Mouse (Mus musculus) stomach, embryonic 15.5 days (tissue): ENCODE data around the gene Polr2m. TPM values are rescaled to one million over a fixed set of nuclear protein-coding genes. Genes with fewer than 3 reads are reported as not detected.

ENCODE experiments used
- ATAC-seq: fragments of 200-750 bp; cut with Nextera tagmentation; 2 replicates; pipeline ENCODE4 v1.8.0; 2017; ENCODE audit warnings: low read depth, moderate number of reproducible peaks, moderate TSS enrichment; ENCODE audit not compliant: insufficient read depth, low FRiP score
- H3K27ac ChIP-seq: fragments of 300-500 bp; sonication (generic); 2 replicates; pipeline ENCODE4 v1.5.1; 2015; ENCODE audit warnings: mild to moderate bottlenecking, inconsistent platforms
- H3K27me3 ChIP-seq: fragments of 300-500 bp; sonication (generic); replicated peaks from 2 replicates; pipeline ENCODE4 v1.6.1; 2015; ENCODE audit warnings: inconsistent platforms
- H3K36me3 ChIP-seq: fragments of 300-500 bp; sonication (generic); 2 replicates; pipeline ENCODE4 v1.6.1; 2015; ENCODE audit warnings: inconsistent platforms
- H3K4me1 ChIP-seq: fragments of 300-500 bp; sonication (generic); 2 replicates; pipeline ENCODE4 v1.6.1; 2015; ENCODE audit warnings: inconsistent platforms
- H3K4me2 ChIP-seq: fragments of 300-500 bp; sonication (generic); 2 replicates; pipeline ENCODE4 v1.6.1; 2015; ENCODE audit warnings: mild to moderate bottlenecking, inconsistent platforms
- H3K4me3 ChIP-seq: fragments of 300-500 bp; sonication (generic); replicated peaks from 2 replicates; pipeline ENCODE4 v1.5.1; 2015; ENCODE audit warnings: inconsistent platforms
- H3K9ac ChIP-seq: fragments of 300-500 bp; sonication (generic); 2 replicates; pipeline ENCODE4 v1.6.1; 2015; ENCODE audit warnings: inconsistent platforms
- H3K9me3 ChIP-seq: fragments of 300-500 bp; sonication (generic); 2 replicates; pipeline ENCODE4 v1.6.1; 2016; ENCODE audit warnings: inconsistent platforms
- WGBS: fragments of 180-500 bp; shearing (Covaris S2); methylation state at CpG from one replicate; pipeline ENCODE4 v1.1.7; 2015; 5-methylcytosine and 5-hydroxymethylcytosine counted together
- polyA plus RNA-seq: library from polyadenylated mRNA; unstranded; fragments of >200 nt; fragmentation: Nextera tagmentation; extraction: Ambion mirVana; gene quantifications from 2 replicates; pipeline ENCODE4 v1.2.1, GENCODE M21; 2015

Polr2m gene
- polyA plus RNA-seq: 337 and 342 TPM in 2 replicates

DNA sequence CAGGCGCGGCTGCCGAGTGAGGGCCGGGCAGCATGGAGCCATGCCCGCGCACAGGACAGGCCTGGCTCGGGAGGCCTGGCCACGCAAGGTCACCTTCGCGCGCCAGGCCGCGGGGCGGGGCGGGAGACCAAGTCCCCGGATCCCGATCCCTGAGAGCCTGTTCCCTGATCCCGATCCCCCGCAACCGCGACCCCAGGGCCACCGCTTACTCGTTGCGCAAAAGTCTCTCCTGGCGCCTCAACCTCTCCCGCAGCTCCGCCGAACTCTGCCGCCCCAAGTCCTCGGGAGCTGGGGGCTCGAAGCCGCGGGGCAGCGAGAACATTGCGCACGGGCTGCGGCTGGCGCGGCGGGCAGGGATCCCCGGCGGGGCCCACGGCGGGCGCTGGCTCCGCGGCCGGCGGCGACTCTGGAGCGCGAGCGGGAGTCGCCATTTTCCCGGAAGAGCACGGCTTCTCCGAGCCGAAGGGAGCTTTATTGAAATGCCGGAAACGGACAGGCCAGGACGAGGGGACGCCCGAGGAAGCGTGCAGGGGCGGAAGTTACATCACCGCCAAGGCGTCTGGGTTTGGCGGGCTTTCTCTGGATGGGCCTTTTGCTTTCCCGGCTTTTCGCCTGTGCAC lies at the start of gene Polr2m:
Polr2m (minus strand) TSS at position 461 of the 620 bp plus-strand sequence.
- ATAC-seq: peak; percentile 95
- WGBS: under 1% methylated on average over 69 of the region's 70 CpGs
- Histone ChIP-seq H3K9me3 (no peaks in the 10 kb centered on the region), H3K4me3 (peak within 1 kb of the TSS; percentile 97), H3K27ac (peak within 1 kb of the TSS; percentile 93), H3K4me2 (peak within 1 kb of the TSS; percentile 58), H3K36me3 (peaks cover 25% of the 10 kb centered on the region), H3K9ac (peak within 1 kb of the TSS; percentile 100), H3K27me3 (no peaks in the 10 kb centered on the region), H3K4me1 (peaks cover 8% of the 10 kb centered on the region; the same call in 1 of the 2 replicates)

DNA sequence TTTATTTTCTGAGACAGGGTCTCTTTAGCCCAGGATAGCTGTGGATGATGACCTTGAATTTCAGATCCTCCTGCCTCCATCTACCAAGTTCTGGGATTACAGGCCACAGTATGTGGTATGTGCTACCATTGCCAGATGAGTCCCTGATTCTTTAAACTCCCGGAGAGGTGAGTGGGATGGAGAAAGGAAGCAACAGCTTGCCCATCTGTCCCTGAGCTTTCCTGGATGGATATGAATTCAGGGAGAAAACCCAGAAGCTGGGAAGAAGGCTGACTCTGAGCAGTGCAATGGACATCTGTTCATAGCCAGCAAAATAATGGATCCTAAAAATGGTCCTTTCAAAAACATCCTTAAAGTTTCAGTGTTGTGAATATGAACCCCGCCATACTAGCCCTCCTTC lies 49.3 kb upstream of the Polr2m start:
- H3K4me1 ChIP-seq: no peaks in the 10 kb centered on the region
- H3K9ac ChIP-seq: no peak overlapping the region
- H3K27me3 ChIP-seq: no peaks in the 10 kb centered on the region
- no peak overlapping the region for H3K4me3 ChIP-seq
- no peak overlapping the region for H3K27ac ChIP-seq
- no peaks in the 10 kb centered on the region for H3K9me3 ChIP-seq
- ATAC-seq: no peak
- 94% methylated on average over 2 of the region's 2 CpGs for WGBS
- H3K4me2 ChIP-seq: no peak overlapping the region
- no peaks in the 10 kb centered on the region for H3K36me3 ChIP-seq

DNA sequence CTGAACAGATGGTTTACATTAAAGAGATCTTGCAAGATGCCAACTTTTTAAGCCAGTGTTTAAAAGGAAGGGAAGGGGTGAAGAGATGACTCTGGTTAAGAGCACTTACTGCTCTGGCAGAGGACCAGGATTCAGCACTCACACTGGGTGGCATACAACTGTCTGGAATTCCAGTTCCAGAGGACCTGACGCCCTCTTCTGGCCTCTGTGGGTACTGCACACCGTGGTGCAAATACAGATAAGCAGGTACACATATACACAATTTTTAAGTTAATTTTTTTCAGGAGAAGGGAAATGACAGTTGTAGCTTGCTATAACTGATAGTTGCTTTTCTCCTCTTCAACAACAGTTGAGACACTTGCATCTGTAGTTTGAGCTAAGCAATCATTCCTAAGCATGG lies 44.2 kb upstream of the Polr2m start:
- H3K36me3 ChIP-seq: no peaks in the 10 kb centered on the region
- H3K4me3 ChIP-seq: no peak overlapping the region
- WGBS: 75% methylated on average over 2 of the region's 2 CpGs
- H3K4me1 ChIP-seq: no peaks in the 10 kb centered on the region
- no peak overlapping the region for H3K9ac ChIP-seq
- H3K9me3 ChIP-seq: no peaks in the 10 kb centered on the region
- no peak for ATAC-seq
- no peak overlapping the region for H3K27ac ChIP-seq
- H3K4me2 ChIP-seq: no peak overlapping the region
- H3K27me3 ChIP-seq: no peaks in the 10 kb centered on the region

DNA sequence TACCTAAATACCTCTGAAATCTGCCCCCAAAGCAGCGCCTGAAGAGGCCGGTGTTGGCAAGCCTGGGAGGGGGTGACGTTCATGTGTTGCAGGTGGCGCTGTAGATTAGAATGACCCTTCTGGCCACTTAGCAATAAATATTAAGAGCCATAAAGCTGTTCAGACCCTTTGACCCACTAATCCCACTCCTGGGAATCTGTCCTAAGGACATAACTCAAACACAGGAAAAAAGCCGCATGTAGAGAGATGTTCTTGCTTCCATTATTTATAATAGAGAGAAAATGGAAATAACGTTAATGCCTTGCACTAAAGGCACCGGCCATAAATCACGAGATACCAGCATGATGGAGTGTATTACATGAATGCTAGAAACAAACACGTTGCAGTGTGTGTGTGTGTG lies 41.7 kb upstream of the Polr2m start:
- 32% methylated on average over 9 of the region's 9 CpGs for WGBS
- no peaks in the 10 kb centered on the region for H3K36me3 ChIP-seq
- no peak overlapping the region for H3K9ac ChIP-seq
- no peak for ATAC-seq
- H3K9me3 ChIP-seq: no peaks in the 10 kb centered on the region
- no peak overlapping the region for H3K4me2 ChIP-seq
- no peaks in the 10 kb centered on the region for H3K27me3 ChIP-seq
- H3K27ac ChIP-seq: no peak overlapping the region
- H3K4me1 ChIP-seq: no peaks in the 10 kb centered on the region
- H3K4me3 ChIP-seq: no peak overlapping the region

DNA sequence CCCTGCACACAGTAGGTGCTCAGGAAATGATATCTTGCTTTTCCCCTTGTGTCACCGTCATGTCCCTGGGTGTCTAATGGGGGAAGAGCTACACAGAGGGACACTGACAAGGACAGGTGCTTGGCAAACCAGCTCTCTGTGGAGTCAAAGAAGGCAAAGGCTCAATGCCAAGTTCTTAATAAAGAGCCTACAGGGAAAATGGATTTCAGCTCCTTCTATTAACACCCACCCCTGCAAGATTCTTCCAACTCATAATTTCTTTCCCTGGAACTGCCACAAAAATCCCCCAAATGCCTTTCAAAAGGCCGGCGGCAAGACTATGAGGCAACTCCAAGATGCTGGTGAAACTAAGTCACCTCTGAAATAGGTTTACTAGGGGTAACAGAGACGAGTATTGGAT lies 38.2 kb upstream of the Polr2m start:
- Histone ChIP-seq H3K4me1 (no peaks in the 10 kb centered on the region), H3K27ac (no peak overlapping the region), H3K9me3 (no peaks in the 10 kb centered on the region), H3K9ac (no peak overlapping the region), H3K4me2 (no peak overlapping the region), H3K27me3 (no peaks in the 10 kb centered on the region), H3K4me3 (no peak overlapping the region), H3K36me3 (no peaks in the 10 kb centered on the region)
- no peak for ATAC-seq
- WGBS: 77% methylated on average over 4 of the region's 4 CpGs

DNA sequence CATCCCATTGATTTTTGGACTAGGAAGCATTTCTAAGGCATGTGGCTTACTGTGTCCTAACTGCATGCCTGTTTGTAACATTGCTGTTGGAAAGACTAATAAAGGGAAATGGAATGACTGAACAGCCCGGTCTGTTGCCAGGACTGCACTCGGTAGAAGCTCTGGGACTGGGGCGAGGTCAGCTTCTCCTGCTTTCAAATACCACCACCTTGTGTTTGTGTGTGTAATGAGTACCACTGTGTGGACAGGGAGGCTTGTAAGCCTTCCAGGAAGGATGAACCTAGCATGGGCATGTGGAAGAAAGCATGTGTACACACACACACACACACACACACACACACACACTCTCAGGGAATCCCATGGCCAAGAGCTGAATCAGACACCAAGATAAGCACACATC lies 34.1 kb upstream of the Polr2m start:
- Histone ChIP-seq H3K27me3 (no peaks in the 10 kb centered on the region), H3K36me3 (no peaks in the 10 kb centered on the region), H3K9me3 (no peaks in the 10 kb centered on the region), H3K4me3 (no peak overlapping the region), H3K4me1 (no peaks in the 10 kb centered on the region), H3K4me2 (no peak overlapping the region), H3K9ac (no peak overlapping the region), H3K27ac (no peak overlapping the region)
- no peak for ATAC-seq
- WGBS: 59% methylated on average over 3 of the region's 3 CpGs

DNA sequence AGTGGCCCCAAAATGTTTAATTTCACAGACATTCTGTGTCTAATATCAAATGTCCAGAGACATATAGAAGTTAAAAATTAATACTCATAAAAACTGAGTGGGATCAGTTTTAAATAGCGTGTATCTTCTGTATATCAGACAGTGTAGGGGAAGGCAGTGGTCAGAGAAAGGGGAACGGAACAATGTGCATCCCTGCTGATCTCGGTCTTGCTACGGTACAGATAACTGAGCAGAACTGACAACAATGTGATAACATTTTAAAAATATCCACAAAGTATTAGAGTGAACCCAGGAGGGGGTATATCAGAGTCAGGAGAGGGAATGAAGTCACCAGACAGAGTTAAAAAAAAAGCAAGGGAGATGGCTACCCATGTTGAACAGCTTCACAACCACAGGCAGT lies 31.8 kb upstream of the Polr2m start:
- no peak overlapping the region for H3K27ac ChIP-seq
- no peaks in the 10 kb centered on the region for H3K27me3 ChIP-seq
- H3K4me3 ChIP-seq: no peak overlapping the region
- H3K9ac ChIP-seq: no peak overlapping the region
- no peak for ATAC-seq
- WGBS: 90% methylated on average over 4 of the region's 4 CpGs
- H3K36me3 ChIP-seq: no peaks in the 10 kb centered on the region
- no peaks in the 10 kb centered on the region for H3K4me1 ChIP-seq
- H3K4me2 ChIP-seq: no peak overlapping the region
- no peaks in the 10 kb centered on the region for H3K9me3 ChIP-seq

DNA sequence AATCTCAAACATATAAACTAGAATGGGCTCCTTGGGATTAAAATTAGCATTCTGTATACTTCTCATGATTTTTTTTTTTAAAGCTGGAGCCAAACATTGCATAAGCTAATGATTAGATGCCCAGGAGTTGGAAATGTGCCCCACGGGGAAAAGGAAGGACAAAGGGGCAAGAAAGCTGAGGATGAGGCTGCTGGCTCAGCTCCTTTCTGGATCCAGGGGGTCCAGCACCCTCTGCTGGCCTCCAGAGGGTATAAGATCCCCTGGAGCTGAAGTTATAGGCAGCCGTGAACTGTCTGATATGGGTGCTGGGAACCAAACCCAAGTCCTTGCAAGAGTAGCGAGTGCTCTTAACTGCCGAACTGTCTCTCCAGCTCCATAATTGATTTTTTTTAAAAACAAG lies 30.1 kb upstream of the Polr2m start:
- Histone ChIP-seq H3K4me2 (no peak overlapping the region), H3K4me1 (no peaks in the 10 kb centered on the region), H3K27ac (no peak overlapping the region), H3K9ac (no peak overlapping the region), H3K27me3 (no peaks in the 10 kb centered on the region), H3K4me3 (no peak overlapping the region), H3K9me3 (no peaks in the 10 kb centered on the region), H3K36me3 (no peaks in the 10 kb centered on the region)
- no peak for ATAC-seq
- 89% methylated on average over 4 of the region's 4 CpGs for WGBS

DNA sequence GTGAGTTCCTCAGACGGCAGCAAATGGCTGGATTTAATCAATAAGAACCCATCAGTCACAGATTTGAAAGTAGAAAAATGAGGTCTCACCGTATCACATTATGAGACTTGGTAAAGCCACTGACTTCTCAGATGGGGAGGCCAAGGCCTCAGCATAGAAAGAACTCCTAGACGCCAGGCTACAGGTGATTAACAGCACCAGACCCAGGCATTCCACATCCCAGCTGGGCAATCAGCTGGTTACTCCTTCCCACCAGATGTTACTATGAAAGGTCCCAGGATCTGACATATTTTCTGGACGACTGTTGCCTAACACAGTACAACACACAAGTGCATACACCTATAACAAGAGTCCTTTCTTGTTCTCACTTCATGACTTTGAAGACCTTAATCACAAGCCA lies 27.8 kb upstream of the Polr2m start:
- Histone ChIP-seq H3K4me1 (no peaks in the 10 kb centered on the region), H3K4me2 (no peak overlapping the region), H3K36me3 (no peaks in the 10 kb centered on the region), H3K27ac (no peak overlapping the region), H3K9ac (no peak overlapping the region), H3K9me3 (no peaks in the 10 kb centered on the region), H3K4me3 (no peak overlapping the region), H3K27me3 (no peaks in the 10 kb centered on the region)
- 50% methylated on average over 4 of the region's 4 CpGs for WGBS
- no peak for ATAC-seq

DNA sequence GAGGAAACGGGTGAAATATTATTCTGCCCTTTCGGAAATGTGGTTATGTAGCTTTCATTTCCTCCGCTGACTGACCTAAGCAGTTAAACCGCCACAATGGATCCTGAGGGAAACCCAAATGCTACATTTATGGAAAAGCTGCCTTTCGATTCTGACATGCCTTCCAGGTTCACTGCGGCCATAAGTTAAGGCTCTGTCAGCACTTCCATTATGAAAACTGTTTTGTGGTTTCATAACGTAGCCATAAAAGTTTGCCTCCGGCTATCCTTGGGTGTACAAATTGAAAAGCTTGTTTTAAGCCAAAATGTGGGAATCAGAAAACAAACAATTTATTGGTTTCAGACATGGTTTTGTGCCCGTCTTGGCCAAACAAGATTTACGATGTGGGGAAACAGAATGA lies 27.2 kb upstream of the Polr2m start:
- Histone ChIP-seq H3K27me3 (no peaks in the 10 kb centered on the region), H3K9me3 (no peaks in the 10 kb centered on the region), H3K4me3 (no peak overlapping the region), H3K27ac (no peak overlapping the region), H3K4me2 (no peak overlapping the region), H3K36me3 (no peaks in the 10 kb centered on the region), H3K9ac (no peak overlapping the region), H3K4me1 (no peaks in the 10 kb centered on the region)
- 71% methylated on average over 10 of the region's 10 CpGs for WGBS
- no peak for ATAC-seq

DNA sequence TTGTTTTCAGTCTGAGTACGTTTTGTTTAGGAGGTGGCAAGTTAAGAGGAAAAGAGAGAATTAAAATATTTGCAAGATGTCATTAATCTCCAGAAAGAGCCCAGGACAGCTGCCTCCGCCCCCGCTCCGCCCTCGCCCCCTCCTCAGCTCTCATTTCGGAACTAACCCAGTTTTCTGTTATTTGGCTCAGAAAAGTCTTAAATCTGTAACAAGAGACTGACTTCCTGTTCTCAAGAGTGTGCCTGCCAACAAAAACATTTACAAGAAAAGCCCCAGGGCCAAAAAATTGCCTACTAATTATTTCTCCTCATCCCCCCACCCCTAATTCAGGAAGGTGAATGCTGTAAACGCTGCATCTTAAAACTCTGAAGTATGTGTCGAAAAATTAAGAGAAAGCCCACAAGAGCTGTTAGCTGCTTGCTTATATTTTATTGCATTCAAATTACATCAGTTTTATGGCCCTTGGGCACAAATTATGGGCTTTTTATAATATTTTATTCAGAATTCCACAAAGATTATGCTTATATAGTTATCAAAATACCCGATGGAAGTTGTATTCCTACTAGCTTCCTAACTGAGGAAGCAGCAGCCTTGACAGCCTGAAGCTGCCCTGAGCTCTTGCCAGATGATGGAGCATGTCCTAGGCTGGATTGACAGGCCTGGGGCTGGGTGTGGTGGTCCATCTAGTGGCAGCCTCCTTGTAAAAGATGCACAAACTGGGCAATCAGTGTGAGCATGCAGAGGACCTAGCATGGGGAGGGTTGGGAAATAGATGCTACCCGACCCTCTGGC lies 12.9 kb upstream of the Polr2m start:
- no peak overlapping the region for H3K4me3 ChIP-seq
- no peaks in the 10 kb centered on the region for H3K4me1 ChIP-seq
- no peak overlapping the region for H3K4me2 ChIP-seq
- H3K9me3 ChIP-seq: no peaks in the 10 kb centered on the region
- no peak for ATAC-seq
- no peak overlapping the region for H3K9ac ChIP-seq
- H3K27me3 ChIP-seq: no peaks in the 10 kb centered on the region
- H3K27ac ChIP-seq: peak overlapping the region; percentile 40; the same call in 1 of the 2 replicates
- 39% methylated on average over 10 of the region's 10 CpGs for WGBS
- no peaks in the 10 kb centered on the region for H3K36me3 ChIP-seq

DNA sequence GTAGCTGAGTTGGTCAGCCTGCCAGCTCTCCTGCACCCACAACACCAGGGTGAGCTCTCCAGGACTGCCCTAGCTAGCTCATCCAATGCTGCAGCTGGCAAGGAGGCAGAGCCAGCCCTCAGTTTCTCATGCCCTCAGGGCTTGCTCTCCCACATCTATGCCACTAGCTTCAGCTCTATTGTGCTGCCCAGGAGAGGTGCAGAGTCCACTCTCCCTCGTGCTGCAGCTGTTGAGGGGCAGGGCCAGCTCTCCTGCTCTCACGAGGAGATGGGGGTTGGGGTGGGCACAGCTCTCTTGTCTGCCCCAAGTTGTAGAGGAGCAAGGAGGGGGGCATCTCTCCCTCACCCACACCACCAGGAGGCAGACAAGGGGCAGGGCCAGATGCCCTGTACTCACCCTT lies 10.9 kb upstream of the Polr2m start:
- peaks cover 9% of the 10 kb centered on the region; the same call in 1 of the 2 replicates for H3K4me1 ChIP-seq
- H3K9ac ChIP-seq: no peak overlapping the region
- no peaks in the 10 kb centered on the region for H3K27me3 ChIP-seq
- ATAC-seq: no peak
- WGBS: 33% methylated on average over 2 of the region's 2 CpGs
- H3K4me2 ChIP-seq: no peak overlapping the region
- H3K4me3 ChIP-seq: no peak overlapping the region
- H3K27ac ChIP-seq: no peak overlapping the region
- H3K36me3 ChIP-seq: no peaks in the 10 kb centered on the region
- H3K9me3 ChIP-seq: no peaks in the 10 kb centered on the region
